Mouse (Mus musculus): Measurements from ENCODE around the gene Kif1b. TPM values are rescaled to one million over a fixed set of nuclear protein-coding genes. Genes with fewer than 3 reads are reported as not detected.

Kif1b gene
- total and polyA plus RNA-seq, 2 experiments from 2014 or later, result 213 to 322 TPM

GRCm38 (mm10) chr4:149182192-149182591, 125.3 kb downstream of the Kif1b start:
- 87% methylated on average over 7 of the region's 7 CpGs for WGBS
- ATAC-seq (no peak), DNase-seq (ENCODE audit: low spot score) (no peak)
- Histone ChIP-seq H3K4me1 (ENCODE audit: insufficient read depth, low read length) (no peaks in the 10 kb centered on the region), H3K27me3 (ENCODE audit: insufficient read depth, low read length) (no peaks in the 10 kb centered on the region), H3K9ac (replicated peaks; ENCODE audit: low read length) (no peak overlapping the region), H3K9me3 (ENCODE audit: low read length) (no peaks in the 10 kb centered on the region), H3K36me3 (ENCODE audit: insufficient read depth, low read length) (peaks cover 81% of the 10 kb centered on the region), H3K27ac (no peak overlapping the region), H3K4me2 (ENCODE audit: low read depth, low read length) (no peak overlapping the region), H3K4me3 (ENCODE audit: low read length) (no peak overlapping the region)
- TF ChIP-seq CTCF (IDR thresholded peaks at IDR 0.05; ENCODE audit: low read depth), result no peak

DNA sequence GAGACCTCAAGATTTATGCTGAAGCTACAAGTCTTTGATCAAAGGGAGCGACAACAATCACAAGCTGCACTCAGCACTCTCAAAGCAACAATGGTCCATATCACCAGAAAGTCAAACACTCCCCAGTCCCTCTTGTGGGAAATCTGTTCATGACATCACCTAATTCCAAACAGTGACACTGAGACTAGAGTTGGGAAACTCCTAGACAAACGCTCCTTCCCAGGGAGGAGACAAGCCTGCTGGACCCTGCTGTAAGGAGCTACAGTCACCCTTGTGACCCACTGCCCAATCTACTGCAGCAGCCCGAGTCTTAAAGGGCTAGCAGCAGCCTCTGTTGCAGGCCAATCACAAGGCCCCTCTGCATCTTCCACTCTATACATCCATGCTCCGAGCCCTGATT, 127.9 kb downstream of the Kif1b start:
- no peak for ATAC-seq
- H3K4me2 ChIP-seq (ENCODE audit: low read depth, low read length), result no peak overlapping the region
- peaks cover 61% of the 10 kb centered on the region for H3K36me3 ChIP-seq (ENCODE audit: insufficient read depth, low read length)
- 54% methylated on average over 4 of the region's 4 CpGs for WGBS
- H3K4me1 ChIP-seq (ENCODE audit: insufficient read depth, low read length), result no peaks in the 10 kb centered on the region
- H3K9ac ChIP-seq (replicated peaks; ENCODE audit: low read length), result no peak overlapping the region
- H3K9me3 ChIP-seq (ENCODE audit: low read length), result no peaks in the 10 kb centered on the region
- no peak overlapping the region for H3K4me3 ChIP-seq (ENCODE audit: low read length)
- H3K27me3 ChIP-seq (ENCODE audit: insufficient read depth, low read length), result no peaks in the 10 kb centered on the region
- no peak for TF ChIP-seq CTCF (IDR thresholded peaks at IDR 0.05; ENCODE audit: low read depth)
- H3K27ac ChIP-seq, result no peak overlapping the region; the same call in 1 of the 2 replicates
- DNase-seq (ENCODE audit: low spot score), result no peak

GRCm38 (mm10) chr4:149179160-149179559, 128.3 kb downstream of the Kif1b start:
- H3K9ac ChIP-seq (replicated peaks; ENCODE audit: low read length), result no peak overlapping the region
- ATAC-seq (no peak), DNase-seq (ENCODE audit: low spot score) (no peak)
- H3K4me1 ChIP-seq (ENCODE audit: insufficient read depth, low read length), result no peaks in the 10 kb centered on the region
- H3K4me2 ChIP-seq (ENCODE audit: low read depth, low read length), result no peak overlapping the region
- 81% methylated on average over 7 of the region's 7 CpGs for WGBS
- H3K27ac ChIP-seq, result no peak overlapping the region; the same call in 1 of the 2 replicates
- H3K9me3 ChIP-seq (ENCODE audit: low read length), result no peaks in the 10 kb centered on the region
- TF ChIP-seq CTCF (IDR thresholded peaks at IDR 0.05; ENCODE audit: low read depth), result no peak
- H3K27me3 ChIP-seq (ENCODE audit: insufficient read depth, low read length), result no peaks in the 10 kb centered on the region
- H3K36me3 ChIP-seq (ENCODE audit: insufficient read depth, low read length), result peaks cover 57% of the 10 kb centered on the region
- H3K4me3 ChIP-seq (ENCODE audit: low read length), result no peak overlapping the region

GRCm38 (mm10) chr4:149178328-149178727, 129.2 kb downstream of the Kif1b start:
- no peak for ATAC-seq
- Histone ChIP-seq H3K9me3 (ENCODE audit: low read length) (no peaks in the 10 kb centered on the region), H3K4me1 (ENCODE audit: insufficient read depth, low read length) (no peaks in the 10 kb centered on the region), H3K4me3 (ENCODE audit: low read length) (no peak overlapping the region), H3K9ac (replicated peaks; ENCODE audit: low read length) (no peak overlapping the region), H3K4me2 (ENCODE audit: low read depth, low read length) (no peak overlapping the region), H3K36me3 (ENCODE audit: insufficient read depth, low read length) (peaks cover 48% of the 10 kb centered on the region), H3K27ac (no peak overlapping the region), H3K27me3 (ENCODE audit: insufficient read depth, low read length) (no peaks in the 10 kb centered on the region)
- TF ChIP-seq CTCF (IDR thresholded peaks at IDR 0.05; ENCODE audit: low read depth), result no peak
- no peak for DNase-seq (ENCODE audit: low spot score)
- WGBS, result 71% methylated on average over 7 of the region's 7 CpGs

GRCm38 (mm10) chr4:149177046-149177445, 130.4 kb downstream of the Kif1b start:
- Histone ChIP-seq H3K36me3 (ENCODE audit: insufficient read depth, low read length) (peaks cover 36% of the 10 kb centered on the region), H3K9me3 (ENCODE audit: low read length) (no peaks in the 10 kb centered on the region), H3K4me3 (ENCODE audit: low read length) (no peak overlapping the region), H3K9ac (replicated peaks; ENCODE audit: low read length) (no peak overlapping the region), H3K27me3 (ENCODE audit: insufficient read depth, low read length) (no peaks in the 10 kb centered on the region), H3K27ac (no peak overlapping the region), H3K4me2 (ENCODE audit: low read depth, low read length) (no peak overlapping the region), H3K4me1 (ENCODE audit: insufficient read depth, low read length) (0 out of 2 replicates have a peak, but pooled peaks cover 3% of the 10 kb centered on the region)
- TF ChIP-seq CTCF (IDR thresholded peaks at IDR 0.05; ENCODE audit: low read depth), result no peak
- DNase-seq (ENCODE audit: low spot score), result no peak
- no peak for ATAC-seq
- WGBS, result 30% methylated on average over 5 of the region's 5 CpGs

DNA sequence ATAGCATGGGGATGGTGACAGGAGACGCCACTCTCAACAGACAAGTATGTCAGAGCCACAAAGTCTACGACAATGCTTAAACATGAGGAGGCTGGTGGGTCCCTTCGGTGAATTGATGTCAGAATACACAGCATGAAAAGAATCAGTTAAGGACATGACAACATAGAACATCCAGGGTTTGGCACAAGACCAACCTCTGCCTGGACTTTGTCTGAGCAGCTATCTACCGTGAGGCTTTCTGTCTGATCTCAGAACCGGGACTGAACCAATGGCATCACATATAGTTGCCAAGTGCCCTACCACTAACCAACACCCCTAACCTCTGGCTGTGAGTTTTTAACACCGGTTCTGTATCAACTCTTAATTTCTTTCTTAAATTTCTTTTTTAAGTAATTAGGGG, 130.8 kb downstream of the Kif1b start:
- WGBS, result 60% methylated on average over 6 of the region's 6 CpGs
- Histone ChIP-seq H3K4me1 (ENCODE audit: insufficient read depth, low read length) (0 out of 2 replicates have a peak, but pooled peaks cover 3% of the 10 kb centered on the region), H3K4me2 (ENCODE audit: low read depth, low read length) (no peak overlapping the region), H3K9me3 (ENCODE audit: low read length) (no peaks in the 10 kb centered on the region), H3K27me3 (ENCODE audit: insufficient read depth, low read length) (no peaks in the 10 kb centered on the region), H3K9ac (replicated peaks; ENCODE audit: low read length) (no peak overlapping the region), H3K36me3 (ENCODE audit: insufficient read depth, low read length) (peaks cover 32% of the 10 kb centered on the region), H3K27ac (no peak overlapping the region; the same call in 1 of the 2 replicates), H3K4me3 (ENCODE audit: low read length) (no peak overlapping the region)
- TF ChIP-seq CTCF (IDR thresholded peaks at IDR 0.05; ENCODE audit: low read depth), result no peak
- no peak for DNase-seq (ENCODE audit: low spot score)
- no peak for ATAC-seq

GRCm38 (mm10) chr4:149173661-149174060, 133.8 kb downstream of the Kif1b start:
- Histone ChIP-seq H3K36me3 (ENCODE audit: insufficient read depth, low read length) (peaks cover 9% of the 10 kb centered on the region), H3K4me3 (ENCODE audit: low read length) (no peak overlapping the region), H3K4me1 (ENCODE audit: insufficient read depth, low read length) (0 out of 2 replicates have a peak, but pooled peaks cover 3% of the 10 kb centered on the region), H3K4me2 (ENCODE audit: low read depth, low read length) (no peak overlapping the region), H3K27ac (peak overlapping the region; percentile 20; the same call in 1 of the 2 replicates), H3K27me3 (ENCODE audit: insufficient read depth, low read length) (no peaks in the 10 kb centered on the region), H3K9ac (replicated peaks; ENCODE audit: low read length) (no peak overlapping the region; the same call in 1 of the 2 replicates), H3K9me3 (ENCODE audit: low read length) (no peaks in the 10 kb centered on the region)
- no peak for TF ChIP-seq CTCF (IDR thresholded peaks at IDR 0.05; ENCODE audit: low read depth)
- DNase-seq (ENCODE audit: low spot score) (no peak), ATAC-seq (no peak)
- 88% methylated on average over 6 of the region's 6 CpGs for WGBS
